Mouse (Mus musculus) heart, embryonic 16.5 days (tissue): Measurements from ENCODE around the gene Ap2m1. TPM values are rescaled to one million over a fixed set of nuclear protein-coding genes. Genes with fewer than 3 reads are reported as not detected.
A peak's percentile ranks its signal among the peaks of the same experiment; 100 is the strongest.

ENCODE experiments used
- ATAC-seq: fragments of 200-750 bp; cut with Nextera tagmentation; replicated peaks from 2 replicates; pipeline ENCODE4 v1.8.0; 2017; ENCODE audit warnings: moderate number of reproducible peaks; ENCODE audit not compliant: insufficient read depth, low FRiP score; ENCODE audit errors: extremely low read depth
- H3K27ac ChIP-seq: fragments of 300-500 bp; sonication (generic); 2 replicates; pipeline ENCODE4 v1.5.1; 2014; ENCODE audit warnings: mild to moderate bottlenecking, low read length, control low read depth, moderate library complexity
- H3K27me3 ChIP-seq: fragments of 300-500 bp; sonication (generic); 2 replicates; pipeline ENCODE4 v1.6.1; 2014; ENCODE audit warnings: low read length, mixed read lengths; ENCODE audit not compliant: control insufficient read depth, insufficient read depth
- H3K36me3 ChIP-seq: fragments of 300-500 bp; sonication (generic); 2 replicates; pipeline ENCODE4 v1.6.1; 2014; ENCODE audit not compliant: control insufficient read depth, insufficient read depth
- H3K4me1 ChIP-seq: fragments of 300-500 bp; sonication (generic); 2 replicates; pipeline ENCODE4 v1.6.1; 2014; ENCODE audit warnings: low read length, mixed read lengths; ENCODE audit not compliant: control insufficient read depth, insufficient read depth
- H3K4me2 ChIP-seq: fragments of 300-500 bp; sonication (generic); 2 replicates; pipeline ENCODE4 v1.6.1; 2014; ENCODE audit warnings: low read depth, mild to moderate bottlenecking, control low read depth, low read length
- H3K4me3 ChIP-seq: fragments of 300-500 bp; sonication (generic); 2 replicates; pipeline ENCODE4 v1.5.1; 2014; ENCODE audit warnings: mild to moderate bottlenecking, control low read depth, low read length
- H3K9ac ChIP-seq: fragments of 300-500 bp; sonication (generic); 2 replicates; pipeline ENCODE4 v1.6.1; 2014; ENCODE audit warnings: low read length, control low read depth
- H3K9me3 ChIP-seq: fragments of 300-500 bp; sonication (generic); replicated peaks from 2 replicates; pipeline ENCODE4 v1.6.1; 2016; ENCODE audit warnings: low read length; ENCODE audit not compliant: control insufficient read depth
- WGBS: fragments of 180-500 bp; shearing (Covaris S2); extraction: QIAGEN DNeasy Blood & Tissue Kit; methylation state at CpG from one replicate; pipeline ENCODE4 v1.1.7; 2014; 5-methylcytosine and 5-hydroxymethylcytosine counted together
- polyA plus RNA-seq: library from polyadenylated mRNA; unstranded; fragments of >200 nt; fragmentation: Nextera tagmentation; extraction: Ambion mirVana; gene quantifications from 2 replicates; pipeline ENCODE4 v1.2.1, GENCODE M21; 2015

The Ap2m1 gene
- polyA plus RNA-seq, 1 experiment from 2014 or later = 444 TPM

GRCm38 (mm10) chr16:20517701-20518374 is 17.4 kb upstream of the Ap2m1 start:
- peaks cover 22% of the 10 kb centered on the region for H3K4me1 ChIP-seq
- peak overlapping the region; percentile 93 for H3K27ac ChIP-seq
- peak overlapping the region; percentile 81 for H3K4me2 ChIP-seq
- H3K9ac ChIP-seq = peak overlapping the region; percentile 100
- no peaks in the 10 kb centered on the region for H3K27me3 ChIP-seq
- no peaks in the 10 kb centered on the region for H3K9me3 ChIP-seq
- peak; percentile 23; the same call in 1 of the 2 replicates for ATAC-seq
- 3% methylated on average over 6 of the region's 6 CpGs for WGBS
- H3K36me3 ChIP-seq = peaks cover 13% of the 10 kb centered on the region; the same call in 1 of the 2 replicates
- peak overlapping the region; percentile 96 for H3K4me3 ChIP-seq

GRCm38 (mm10) chr16:20523886-20524285 is 11.4 kb upstream of the Ap2m1 start:
- ATAC-seq = no peak
- 85% methylated on average over 10 of the region's 10 CpGs for WGBS
- no peak overlapping the region for H3K4me2 ChIP-seq
- H3K4me3 ChIP-seq = no peak overlapping the region
- no peaks in the 10 kb centered on the region for H3K27me3 ChIP-seq
- no peak overlapping the region for H3K9ac ChIP-seq
- peaks cover 66% of the 10 kb centered on the region for H3K36me3 ChIP-seq
- H3K4me1 ChIP-seq = peaks cover 10% of the 10 kb centered on the region
- H3K9me3 ChIP-seq = no peaks in the 10 kb centered on the region
- no peak overlapping the region for H3K27ac ChIP-seq

GRCm38 (mm10) chr16:20528779-20529178 is 6.5 kb upstream of the Ap2m1 start:
- H3K27ac ChIP-seq = no peak overlapping the region
- WGBS = 89% methylated on average over 5 of the region's 5 CpGs
- peaks cover 76% of the 10 kb centered on the region for H3K36me3 ChIP-seq
- H3K9ac ChIP-seq = no peak overlapping the region
- H3K4me3 ChIP-seq = no peak overlapping the region
- no peaks in the 10 kb centered on the region for H3K4me1 ChIP-seq
- no peak overlapping the region for H3K4me2 ChIP-seq
- H3K9me3 ChIP-seq = no peaks in the 10 kb centered on the region
- ATAC-seq = no peak
- no peaks in the 10 kb centered on the region for H3K27me3 ChIP-seq

GRCm38 (mm10) chr16:20529375-20529774 is 5.9 kb upstream of the Ap2m1 start:
- Histone ChIP-seq H3K9me3 (no peaks in the 10 kb centered on the region), H3K4me3 (no peak overlapping the region), H3K27ac (no peak overlapping the region), H3K9ac (no peak overlapping the region), H3K36me3 (peaks cover 72% of the 10 kb centered on the region), H3K4me1 (no peaks in the 10 kb centered on the region), H3K27me3 (no peaks in the 10 kb centered on the region), H3K4me2 (no peak overlapping the region)
- ATAC-seq = no peak
- WGBS = 70% methylated on average over 1 of the region's 1 CpGs

- H3K4me3 ChIP-seq = no peak overlapping the region
- H3K27ac ChIP-seq = no peak overlapping the region
- 90% methylated on average over 20 of the region's 20 CpGs for WGBS
- H3K4me2 ChIP-seq = no peak overlapping the region
- H3K36me3 ChIP-seq = peaks cover 60% of the 10 kb centered on the region
- H3K4me1 ChIP-seq = peaks cover under 1% of the 10 kb centered on the region; the same call in 1 of the 2 replicates
- no peaks in the 10 kb centered on the region for H3K9me3 ChIP-seq
- no peak overlapping the region for H3K9ac ChIP-seq
- no peaks in the 10 kb centered on the region for H3K27me3 ChIP-seq
- ATAC-seq = no peak
Observed at GRCm38 (mm10) chr16:20530941-20531340, 4.3 kb upstream of the Ap2m1 start.

GRCm38 (mm10) chr16:20534617-20535295 is 522 bp upstream of the Ap2m1 start:
- ATAC-seq = no peak
- 44% methylated on average over 10 of the region's 10 CpGs for WGBS
- Histone ChIP-seq H3K36me3 (peaks cover 44% of the 10 kb centered on the region), H3K4me1 (peaks cover 22% of the 10 kb centered on the region), H3K27me3 (no peaks in the 10 kb centered on the region), H3K4me3 (no peak overlapping the region), H3K4me2 (0 out of 2 replicates have a peak overlapping the region, but pooled peaks have one; percentile 20), H3K27ac (no peak overlapping the region), H3K9me3 (no peaks in the 10 kb centered on the region), H3K9ac (no peak overlapping the region)

- peak overlapping the region; percentile 98 for H3K9ac ChIP-seq
- WGBS = 26% methylated on average over 9 of the region's 9 CpGs
- no peaks in the 10 kb centered on the region for H3K27me3 ChIP-seq
- H3K4me1 ChIP-seq = peaks cover 22% of the 10 kb centered on the region
- H3K36me3 ChIP-seq = peaks cover 52% of the 10 kb centered on the region
- H3K27ac ChIP-seq = peak overlapping the region; percentile 92
- H3K4me2 ChIP-seq = peak overlapping the region; percentile 82
- no peak for ATAC-seq
- H3K4me3 ChIP-seq = peak overlapping the region; percentile 89
- no peaks in the 10 kb centered on the region for H3K9me3 ChIP-seq
Observed at GRCm38 (mm10) chr16:20536081-20536665, 895 bp downstream of the Ap2m1 start.

GRCm38 (mm10) chr16:20537071-20537471 is 1.8 kb downstream of the Ap2m1 start:
- peak overlapping the region; percentile 89 for H3K4me3 ChIP-seq
- H3K36me3 ChIP-seq = peaks cover 52% of the 10 kb centered on the region
- H3K9ac ChIP-seq = peak overlapping the region; percentile 98
- WGBS = 33% methylated on average over 5 of the region's 5 CpGs
- peak overlapping the region; percentile 82 for H3K4me2 ChIP-seq
- H3K27me3 ChIP-seq = no peaks in the 10 kb centered on the region
- ATAC-seq = no peak
- no peaks in the 10 kb centered on the region for H3K9me3 ChIP-seq
- H3K27ac ChIP-seq = peak overlapping the region; percentile 65
- H3K4me1 ChIP-seq = peaks cover 22% of the 10 kb centered on the region
